Mouse (Mus musculus) heart, postnatal 0 days (tissue): ENCODE measurements around the gene Slc22a15. TPM values are rescaled to one million over a fixed set of nuclear protein-coding genes. Genes with fewer than 3 reads are reported as not detected.

ENCODE experiments used
- ATAC-seq: fragments of 200-750 bp; cut with Nextera tagmentation; 2 replicates; pipeline ENCODE4 v1.8.0; 2017; ENCODE audit warnings: low read depth, moderate number of reproducible peaks, moderate library complexity; ENCODE audit not compliant: insufficient read depth
- DNase-seq: peaks from one replicate; pipeline ENCODE4 v3.0.0-alpha.2; 2016; ENCODE audit warnings: low spot score
- H3K27ac ChIP-seq: fragments of 300-500 bp; sonication (generic); 2 replicates; pipeline ENCODE4 v1.5.1; 2014; ENCODE audit warnings: low read depth, mild to moderate bottlenecking
- H3K27me3 ChIP-seq: fragments of 300-500 bp; sonication (generic); 2 replicates; pipeline ENCODE4 v1.6.1; 2014; ENCODE audit warnings: low read length, mixed read lengths; ENCODE audit not compliant: control insufficient read depth, insufficient read depth
- H3K36me3 ChIP-seq: fragments of 300-500 bp; sonication (generic); replicated peaks from 2 replicates; pipeline ENCODE4 v1.6.1; 2014; ENCODE audit warnings: low read length, mixed read lengths; ENCODE audit not compliant: control insufficient read depth, insufficient read depth
- H3K4me1 ChIP-seq: fragments of 300-500 bp; sonication (generic); 2 replicates; pipeline ENCODE4 v1.6.1; 2014; ENCODE audit warnings: antibody characterized with exemption; ENCODE audit not compliant: control insufficient read depth, insufficient read depth
- H3K4me2 ChIP-seq: fragments of 300-500 bp; sonication (generic); 2 replicates; pipeline ENCODE4 v1.6.1; 2014; ENCODE audit warnings: low read depth, mild to moderate bottlenecking, low read length, moderate library complexity
- H3K4me3 ChIP-seq: fragments of 300-500 bp; sonication (generic); 2 replicates; pipeline ENCODE4 v1.5.1; 2014; ENCODE audit warnings: low read depth, low read length
- H3K9ac ChIP-seq: fragments of 300-500 bp; sonication (generic); replicated peaks from 2 replicates; pipeline ENCODE4 v1.6.1; 2014; ENCODE audit warnings: low read depth, low read length, mixed read lengths
- H3K9me3 ChIP-seq: fragments of 300-500 bp; sonication (generic); replicated peaks from 2 replicates; pipeline ENCODE4 v1.6.1; 2016; ENCODE audit warnings: low read length; ENCODE audit not compliant: control insufficient read depth
- CTCF ChIP-seq: IDR thresholded peaks from 2 replicates; pipeline ENCODE4 v1.5.1; 2016; ENCODE audit warnings: antibody characterized with exemption, control low read depth, low read depth
- EP300 ChIP-seq: IDR thresholded peaks from 2 replicates; pipeline ENCODE4 v1.6.1; 2016; ENCODE audit warnings: antibody characterized with exemption, low read depth
- WGBS: fragments of 180-500 bp; shearing (Covaris S2); extraction: QIAGEN DNeasy Blood & Tissue Kit; methylation state at CpG from one replicate; pipeline ENCODE4 v1.1.7; 2014; 5-methylcytosine and 5-hydroxymethylcytosine counted together
- polyA plus RNA-seq: library from polyadenylated mRNA; unstranded; fragments of >200 nt; fragmentation: Nextera tagmentation; extraction: Ambion mirVana; gene quantifications from 2 replicates; pipeline ENCODE4 v1.2.1, GENCODE M21; 2015
- total RNA-seq: library from RNA; depleted of rRNA; stranded (reverse); fragments of >200 nt; gene quantifications from 2 replicates; pipeline ENCODE4 v1.2.3, GENCODE M21; 2014; ENCODE audit warnings: low replicate concordance

Slc22a15 gene
- total and polyA plus RNA-seq, 2 experiments from 2014 or later, result 3.2 to 11.0 TPM

GRCm38 (mm10) chr3:101903091-101903490 is 21.2 kb downstream of the Slc22a15 start:
- Histone ChIP-seq H3K9me3 (no peaks in the 10 kb centered on the region), H3K9ac (no peak overlapping the region), H3K4me1 (peaks cover 26% of the 10 kb centered on the region), H3K4me2 (no peak overlapping the region), H3K4me3 (no peak overlapping the region), H3K27me3 (no peaks in the 10 kb centered on the region), H3K36me3 (no peaks in the 10 kb centered on the region), H3K27ac (peak overlapping the region; percentile 65)
- ATAC-seq (no peak), DNase-seq (no peak)
- TF ChIP-seq CTCF, result no peak
- no peak for TF ChIP-seq EP300
- 67% methylated on average over 5 of the region's 5 CpGs for WGBS

GRCm38 (mm10) chr3:101902344-101902743 is 21.9 kb downstream of the Slc22a15 start:
- Histone ChIP-seq H3K36me3 (no peaks in the 10 kb centered on the region), H3K9me3 (no peaks in the 10 kb centered on the region), H3K4me3 (no peak overlapping the region), H3K9ac (no peak overlapping the region), H3K27ac (peak overlapping the region; percentile 65), H3K4me1 (peaks cover 26% of the 10 kb centered on the region), H3K4me2 (no peak overlapping the region), H3K27me3 (no peaks in the 10 kb centered on the region)
- TF ChIP-seq EP300 (no peak), CTCF (no peak)
- WGBS, result 22% methylated on average over 7 of the region's 7 CpGs
- DNase-seq (peak; percentile 76), ATAC-seq (peak; percentile 88)

- H3K4me1 ChIP-seq, result peaks cover 9% of the 10 kb centered on the region
- H3K9me3 ChIP-seq, result no peaks in the 10 kb centered on the region
- H3K27me3 ChIP-seq, result no peaks in the 10 kb centered on the region
- 89% methylated on average over 15 of the region's 15 CpGs for WGBS
- no peak overlapping the region for H3K27ac ChIP-seq
- H3K9ac ChIP-seq, result no peak overlapping the region
- no peak for TF ChIP-seq CTCF
- TF ChIP-seq EP300, result no peak
- H3K4me3 ChIP-seq, result no peak overlapping the region
- H3K36me3 ChIP-seq, result peaks cover 5% of the 10 kb centered on the region; the same call in 1 of the 2 replicates
- no peak for ATAC-seq
- no peak overlapping the region for H3K4me2 ChIP-seq
- DNase-seq, result no peak
Measured at GRCm38 (mm10) chr3:101897377-101897974, 26.8 kb downstream of the Slc22a15 start.

- Histone ChIP-seq H3K4me3 (no peak overlapping the region), H3K36me3 (peaks cover 5% of the 10 kb centered on the region; the same call in 1 of the 2 replicates), H3K4me2 (no peak overlapping the region), H3K9ac (no peak overlapping the region), H3K27me3 (no peaks in the 10 kb centered on the region), H3K27ac (no peak overlapping the region), H3K4me1 (peaks cover 6% of the 10 kb centered on the region), H3K9me3 (no peaks in the 10 kb centered on the region)
- TF ChIP-seq CTCF (peak; percentile 97), EP300 (no peak)
- 29% methylated on average over 9 of the region's 9 CpGs for WGBS
- no peak for ATAC-seq
- peak; percentile 70 for DNase-seq
Measured at GRCm38 (mm10) chr3:101896893-101897292, 27.4 kb downstream of the Slc22a15 start.

- Histone ChIP-seq H3K4me3 (no peak overlapping the region), H3K9ac (no peak overlapping the region), H3K36me3 (peaks cover 5% of the 10 kb centered on the region; the same call in 1 of the 2 replicates), H3K4me1 (no peaks in the 10 kb centered on the region), H3K4me2 (no peak overlapping the region), H3K27ac (no peak overlapping the region), H3K27me3 (no peaks in the 10 kb centered on the region), H3K9me3 (no peaks in the 10 kb centered on the region)
- ATAC-seq, result no peak
- TF ChIP-seq EP300 (no peak), CTCF (no peak)
- WGBS, result 80% methylated on average over 7 of the region's 7 CpGs
- DNase-seq, result no peak
Measured at GRCm38 (mm10) chr3:101895376-101895910, 28.8 kb downstream of the Slc22a15 start.

GRCm38 (mm10) chr3:101885591-101885990 is 38.7 kb downstream of the Slc22a15 start:
- H3K9ac ChIP-seq, result no peak overlapping the region
- TF ChIP-seq CTCF (no peak), EP300 (no peak)
- 39% methylated on average over 3 of the region's 3 CpGs for WGBS
- H3K4me1 ChIP-seq, result no peaks in the 10 kb centered on the region
- no peak overlapping the region for H3K27ac ChIP-seq
- DNase-seq (peak; percentile 38), ATAC-seq (no peak)
- no peak overlapping the region for H3K4me3 ChIP-seq
- no peaks in the 10 kb centered on the region for H3K9me3 ChIP-seq
- H3K36me3 ChIP-seq, result no peaks in the 10 kb centered on the region
- no peak overlapping the region for H3K4me2 ChIP-seq
- no peaks in the 10 kb centered on the region for H3K27me3 ChIP-seq
